Mouse (Mus musculus): Measurements from ENCODE around the gene Scd2. TPM values are rescaled to one million over a fixed set of nuclear protein-coding genes. Genes with fewer than 3 reads are reported as not detected.
A peak's percentile ranks its signal among the peaks of the same experiment; 100 is the strongest.

Scd2 gene
- polyA plus RNA-seq, 1 experiment, result 20.5 TPM

GRCm38 (mm10) chr19:44297068-44297760, 3.7 kb downstream of the Scd2 start:
- peaks cover 30% of the 10 kb centered on the region for H3K4me1 ChIP-seq (ENCODE audit: control insufficient read depth, insufficient read depth, insufficient read length, low read length)
- peaks cover 41% of the 10 kb centered on the region for H3K36me3 ChIP-seq (ENCODE audit: control insufficient read depth, insufficient read depth, low read length)
- H3K4me3 ChIP-seq (ENCODE audit: low read depth, low read length), result peak overlapping the region; percentile 33; the same call in 1 of the 2 replicates
- TF ChIP-seq POLR2A (IDR thresholded peaks at IDR 0.05; ENCODE audit: low read depth, low read length) (no peak), CTCF (IDR thresholded peaks at IDR 0.05; ENCODE audit: extremely low read depth, insufficient read length, insufficient replicate concordance, low read depth, low read length) (no peak)
- H3K27ac ChIP-seq (ENCODE audit: insufficient read depth, low read depth, low read length), result no peak overlapping the region
- H3K27me3 ChIP-seq (ENCODE audit: control insufficient read depth, insufficient read depth, low read length), result no peaks in the 10 kb centered on the region
- 77% methylated on average over 8 of the region's 8 CpGs for WGBS

DNA sequence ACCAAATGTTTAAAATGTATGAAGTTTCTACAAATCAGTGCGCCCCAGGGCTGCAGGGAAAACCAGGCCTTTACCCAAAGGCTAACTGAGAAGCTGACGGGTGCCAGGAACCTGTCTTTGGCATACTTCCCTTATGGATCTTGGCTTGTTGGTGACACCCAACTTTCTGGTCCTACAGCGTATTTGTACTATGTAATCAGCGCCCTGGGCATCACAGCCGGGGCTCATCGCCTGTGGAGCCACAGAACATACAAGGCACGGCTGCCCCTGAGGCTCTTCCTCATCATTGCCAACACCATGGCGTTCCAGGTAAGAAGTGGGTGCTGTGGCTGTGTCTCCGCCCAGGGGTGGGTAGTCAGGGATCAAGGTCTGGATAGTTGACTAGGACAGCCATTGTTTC, 4.4 kb downstream of the Scd2 start:
- no peak overlapping the region for H3K4me3 ChIP-seq (ENCODE audit: low read depth, low read length)

GRCm38 (mm10) chr19:44299078-44299477, 5.6 kb downstream of the Scd2 start:
- Histone ChIP-seq H3K27ac (ENCODE audit: insufficient read depth, low read depth, low read length) (no peak overlapping the region), H3K36me3 (ENCODE audit: control insufficient read depth, insufficient read depth, low read length) (peaks cover 56% of the 10 kb centered on the region), H3K4me3 (ENCODE audit: low read depth, low read length) (no peak overlapping the region), H3K27me3 (ENCODE audit: control insufficient read depth, insufficient read depth, low read length) (no peaks in the 10 kb centered on the region), H3K4me1 (ENCODE audit: control insufficient read depth, insufficient read depth, insufficient read length, low read length) (peaks cover 24% of the 10 kb centered on the region)
- TF ChIP-seq POLR2A (IDR thresholded peaks at IDR 0.05; ENCODE audit: low read depth, low read length) (no peak), CTCF (IDR thresholded peaks at IDR 0.05; ENCODE audit: extremely low read depth, insufficient read length, insufficient replicate concordance, low read depth, low read length) (no peak)
- WGBS, result 85% methylated on average over 9 of the region's 9 CpGs

More for the DNA sequence above, 4.4 kb downstream of the Scd2 start:
- peaks cover 28% of the 10 kb centered on the region for H3K4me1 ChIP-seq (ENCODE audit: control insufficient read depth, insufficient read depth, insufficient read length, low read length)
- TF ChIP-seq POLR2A (IDR thresholded peaks at IDR 0.05; ENCODE audit: low read depth, low read length), result no peak
- TF ChIP-seq CTCF (IDR thresholded peaks at IDR 0.05; ENCODE audit: extremely low read depth, insufficient read length, insufficient replicate concordance, low read depth, low read length), result no peak
- no peaks in the 10 kb centered on the region for H3K27me3 ChIP-seq (ENCODE audit: control insufficient read depth, insufficient read depth, low read length)
- H3K36me3 ChIP-seq (ENCODE audit: control insufficient read depth, insufficient read depth, low read length), result peaks cover 45% of the 10 kb centered on the region
- 73% methylated on average over 9 of the region's 9 CpGs for WGBS
- H3K27ac ChIP-seq (ENCODE audit: insufficient read depth, low read depth, low read length), result no peak overlapping the region

DNA sequence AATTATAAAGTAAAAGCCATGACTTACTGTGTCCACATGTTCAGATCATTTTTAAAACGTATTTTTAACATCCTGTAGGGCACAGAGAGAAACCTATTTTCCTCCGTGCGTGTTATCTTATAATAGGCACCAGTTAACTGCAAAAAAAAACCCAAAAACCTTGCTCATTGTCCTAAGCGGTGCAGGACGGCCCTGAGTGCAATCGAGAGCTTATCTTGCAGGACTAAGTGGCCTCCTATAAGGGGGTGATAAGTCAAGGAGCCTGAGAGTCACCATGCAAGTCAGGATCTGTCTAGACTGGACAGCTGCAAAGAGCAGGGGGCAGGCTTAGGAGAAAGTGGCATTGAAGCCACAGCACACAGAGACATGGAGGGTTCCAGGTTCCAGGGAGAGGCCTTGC, 6.4 kb downstream of the Scd2 start:
- Histone ChIP-seq H3K27ac (ENCODE audit: insufficient read depth, low read depth, low read length) (no peak overlapping the region), H3K36me3 (ENCODE audit: control insufficient read depth, insufficient read depth, low read length) (peaks cover 65% of the 10 kb centered on the region)
- 63% methylated on average over 6 of the region's 6 CpGs for WGBS

GRCm38 (mm10) chr19:44300520-44300919, 7.0 kb downstream of the Scd2 start:
- H3K36me3 ChIP-seq (ENCODE audit: control insufficient read depth, insufficient read depth, low read length), result peaks cover 70% of the 10 kb centered on the region
- H3K4me3 ChIP-seq (ENCODE audit: low read depth, low read length), result no peak overlapping the region
- H3K4me1 ChIP-seq (ENCODE audit: control insufficient read depth, insufficient read depth, insufficient read length, low read length), result peaks cover 18% of the 10 kb centered on the region
- no peaks in the 10 kb centered on the region for H3K27me3 ChIP-seq (ENCODE audit: control insufficient read depth, insufficient read depth, low read length)
- 81% methylated on average over 7 of the region's 7 CpGs for WGBS
- TF ChIP-seq CTCF (IDR thresholded peaks at IDR 0.05; ENCODE audit: extremely low read depth, insufficient read length, insufficient replicate concordance, low read depth, low read length) (no peak), POLR2A (IDR thresholded peaks at IDR 0.05; ENCODE audit: low read depth, low read length) (no peak)
- no peak overlapping the region for H3K27ac ChIP-seq (ENCODE audit: insufficient read depth, low read depth, low read length)

More for the DNA sequence above, 6.4 kb downstream of the Scd2 start:
- no peak for TF ChIP-seq CTCF (IDR thresholded peaks at IDR 0.05; ENCODE audit: extremely low read depth, insufficient read length, insufficient replicate concordance, low read depth, low read length)
- TF ChIP-seq POLR2A (IDR thresholded peaks at IDR 0.05; ENCODE audit: low read depth, low read length), result no peak
- H3K4me1 ChIP-seq (ENCODE audit: control insufficient read depth, insufficient read depth, insufficient read length, low read length), result peaks cover 24% of the 10 kb centered on the region
- no peak overlapping the region for H3K4me3 ChIP-seq (ENCODE audit: low read depth, low read length)
- H3K27me3 ChIP-seq (ENCODE audit: control insufficient read depth, insufficient read depth, low read length), result no peaks in the 10 kb centered on the region

DNA sequence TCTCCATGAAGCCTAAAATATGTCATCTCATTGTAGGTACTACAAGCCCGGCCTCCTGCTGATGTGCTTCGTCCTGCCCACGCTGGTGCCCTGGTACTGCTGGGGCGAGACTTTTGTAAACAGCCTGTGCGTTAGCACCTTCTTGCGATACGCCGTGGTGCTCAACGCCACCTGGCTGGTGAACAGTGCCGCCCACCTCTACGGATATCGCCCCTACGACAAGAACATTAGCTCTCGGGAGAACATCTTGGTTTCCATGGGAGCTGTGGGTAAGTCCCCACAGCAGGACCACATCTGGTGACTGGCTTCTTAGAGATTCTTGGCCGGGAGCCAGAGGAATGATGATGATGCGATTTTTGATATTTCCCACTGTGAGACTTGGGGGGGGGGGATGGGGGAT, 7.7 kb downstream of the Scd2 start:
- Histone ChIP-seq H3K36me3 (ENCODE audit: control insufficient read depth, insufficient read depth, low read length) (peaks cover 74% of the 10 kb centered on the region), H3K4me1 (ENCODE audit: control insufficient read depth, insufficient read depth, insufficient read length, low read length) (peaks cover 13% of the 10 kb centered on the region), H3K4me3 (ENCODE audit: low read depth, low read length) (no peak overlapping the region), H3K27me3 (ENCODE audit: control insufficient read depth, insufficient read depth, low read length) (no peaks in the 10 kb centered on the region), H3K27ac (ENCODE audit: insufficient read depth, low read depth, low read length) (no peak overlapping the region)
- TF ChIP-seq CTCF (IDR thresholded peaks at IDR 0.05; ENCODE audit: extremely low read depth, insufficient read length, insufficient replicate concordance, low read depth, low read length), result no peak
- WGBS, result 76% methylated on average over 16 of the region's 16 CpGs

GRCm38 (mm10) chr19:44301671-44302305, 8.3 kb downstream of the Scd2 start:
- Histone ChIP-seq H3K36me3 (ENCODE audit: control insufficient read depth, insufficient read depth, low read length) (peaks cover 70% of the 10 kb centered on the region), H3K27ac (ENCODE audit: insufficient read depth, low read depth, low read length) (no peak overlapping the region), H3K27me3 (ENCODE audit: control insufficient read depth, insufficient read depth, low read length) (no peaks in the 10 kb centered on the region), H3K4me3 (ENCODE audit: low read depth, low read length) (no peak overlapping the region), H3K4me1 (ENCODE audit: control insufficient read depth, insufficient read depth, insufficient read length, low read length) (peaks cover 12% of the 10 kb centered on the region)
- no peak for TF ChIP-seq CTCF (IDR thresholded peaks at IDR 0.05; ENCODE audit: extremely low read depth, insufficient read length, insufficient replicate concordance, low read depth, low read length)
- no peak for TF ChIP-seq POLR2A (IDR thresholded peaks at IDR 0.05; ENCODE audit: low read depth, low read length)
- 63% methylated on average over 9 of the region's 9 CpGs for WGBS

All from small intestine, adult 2 months (tissue).